Mouse (Mus musculus): ENCODE results near the gene Tmem132b. TPM values are rescaled to one million over a fixed set of nuclear protein-coding genes. Genes with fewer than 3 reads are reported as not detected.

Gene Tmem132b
- polyA plus RNA-seq, 1 experiment from 2014 or later: 2.1 TPM

DNA sequence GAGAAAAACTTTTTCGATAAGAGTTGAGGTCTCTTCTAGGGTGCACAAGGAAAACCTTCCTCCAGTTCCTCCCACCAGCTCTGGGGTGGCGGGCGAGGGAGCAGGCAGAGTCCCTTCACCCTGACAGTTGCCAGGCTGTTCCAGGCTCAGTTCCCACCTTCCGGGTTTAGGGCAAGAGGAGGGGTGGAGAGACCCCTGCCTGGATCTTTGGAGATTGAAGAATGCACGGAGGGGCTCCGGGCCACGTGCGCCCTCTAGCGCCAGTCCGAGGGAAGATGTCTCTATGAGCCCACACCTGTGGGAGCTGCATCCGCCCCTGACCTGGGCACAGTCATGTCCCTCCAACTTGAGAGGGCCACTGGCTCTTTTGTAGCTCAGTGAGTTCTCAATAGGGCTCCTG is 268.5 kb downstream of the Tmem132b start:
- peak; percentile 55 for ATAC-seq
- WGBS: 10% methylated on average over 11 of the region's 11 CpGs
- H3K4me2 ChIP-seq: peak overlapping the region; percentile 45
- H3K36me3 ChIP-seq (ENCODE audit: poor library complexity, severe bottlenecking): no peaks in the 10 kb centered on the region
- no peak overlapping the region for H3K4me3 ChIP-seq
- H3K27me3 ChIP-seq: no peaks in the 10 kb centered on the region
- peaks cover 29% of the 10 kb centered on the region for H3K4me1 ChIP-seq
- H3K9ac ChIP-seq: no peak overlapping the region
- H3K9me3 ChIP-seq (replicated peaks): no peaks in the 10 kb centered on the region
- H3K27ac ChIP-seq: no peak overlapping the region

DNA sequence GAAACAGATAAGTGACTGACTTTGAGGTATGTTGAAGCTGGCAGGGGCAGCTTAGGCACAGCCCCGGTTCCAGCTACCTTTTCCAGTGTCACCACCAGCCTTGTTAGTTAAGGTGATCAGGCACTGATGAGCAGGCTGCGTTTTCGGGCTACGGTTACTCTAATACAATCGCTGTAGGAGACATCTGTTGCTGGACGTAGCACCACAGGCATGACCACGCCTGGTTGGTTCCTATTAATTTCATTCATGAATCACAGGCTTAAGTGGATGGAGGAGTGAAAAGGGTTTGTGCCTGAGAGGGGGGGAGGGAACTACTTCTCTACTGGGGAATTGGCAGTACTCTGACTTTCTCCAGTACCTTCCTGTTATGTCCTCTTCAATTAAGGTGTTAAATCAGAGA is 271.2 kb downstream of the Tmem132b start:
- H3K4me1 ChIP-seq: peaks cover 36% of the 10 kb centered on the region
- H3K9me3 ChIP-seq (replicated peaks): no peaks in the 10 kb centered on the region
- no peaks in the 10 kb centered on the region for H3K36me3 ChIP-seq (ENCODE audit: poor library complexity, severe bottlenecking)
- H3K27me3 ChIP-seq: no peaks in the 10 kb centered on the region
- no peak overlapping the region for H3K4me2 ChIP-seq
- ATAC-seq: no peak
- H3K27ac ChIP-seq: no peak overlapping the region
- H3K4me3 ChIP-seq: no peak overlapping the region
- no peak overlapping the region for H3K9ac ChIP-seq
- WGBS: 29% methylated on average over 7 of the region's 7 CpGs

DNA sequence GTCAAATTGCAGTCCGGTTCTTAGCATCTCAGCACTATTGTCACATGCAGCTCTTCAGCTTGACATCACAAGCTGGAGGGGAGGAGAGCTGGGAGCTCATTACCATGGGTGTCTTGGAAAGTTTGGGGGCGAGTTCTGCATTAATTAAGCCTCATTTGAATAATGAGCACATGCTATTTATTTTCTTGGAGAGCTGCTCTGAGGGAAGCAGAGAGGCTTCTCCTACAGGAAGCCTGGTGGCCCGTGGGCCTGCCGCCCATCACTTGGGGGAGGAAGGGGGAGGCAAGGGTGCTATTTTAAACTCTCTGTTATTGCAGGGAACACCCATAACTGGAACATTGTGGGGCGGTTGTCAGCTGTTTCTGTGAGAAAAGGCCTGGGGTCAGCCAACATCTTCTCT is 273.8 kb downstream of the Tmem132b start:
- peak overlapping the region; percentile 45; the same call in 1 of the 2 replicates for H3K27ac ChIP-seq
- H3K4me2 ChIP-seq: no peak overlapping the region
- no peaks in the 10 kb centered on the region for H3K27me3 ChIP-seq
- H3K9me3 ChIP-seq (replicated peaks): no peaks in the 10 kb centered on the region
- H3K4me3 ChIP-seq: no peak overlapping the region
- no peaks in the 10 kb centered on the region for H3K36me3 ChIP-seq (ENCODE audit: poor library complexity, severe bottlenecking)
- 24% methylated on average over 5 of the region's 5 CpGs for WGBS
- peak; percentile 86 for ATAC-seq
- H3K4me1 ChIP-seq: peaks cover 26% of the 10 kb centered on the region
- no peak overlapping the region for H3K9ac ChIP-seq

GRCm38 (mm10) chr5:125807861-125808260 is 276.3 kb downstream of the Tmem132b start:
- Histone ChIP-seq H3K4me1 (peaks cover 23% of the 10 kb centered on the region), H3K9ac (no peak overlapping the region), H3K27ac (peak overlapping the region; percentile 25; the same call in 1 of the 2 replicates), H3K4me2 (no peak overlapping the region), H3K27me3 (no peaks in the 10 kb centered on the region), H3K4me3 (no peak overlapping the region), H3K9me3 (replicated peaks) (no peaks in the 10 kb centered on the region), H3K36me3 (ENCODE audit: poor library complexity, severe bottlenecking) (no peaks in the 10 kb centered on the region)
- 69% methylated on average over 5 of the region's 5 CpGs for WGBS
- no peak; the same call in 1 of the 2 replicates for ATAC-seq

DNA sequence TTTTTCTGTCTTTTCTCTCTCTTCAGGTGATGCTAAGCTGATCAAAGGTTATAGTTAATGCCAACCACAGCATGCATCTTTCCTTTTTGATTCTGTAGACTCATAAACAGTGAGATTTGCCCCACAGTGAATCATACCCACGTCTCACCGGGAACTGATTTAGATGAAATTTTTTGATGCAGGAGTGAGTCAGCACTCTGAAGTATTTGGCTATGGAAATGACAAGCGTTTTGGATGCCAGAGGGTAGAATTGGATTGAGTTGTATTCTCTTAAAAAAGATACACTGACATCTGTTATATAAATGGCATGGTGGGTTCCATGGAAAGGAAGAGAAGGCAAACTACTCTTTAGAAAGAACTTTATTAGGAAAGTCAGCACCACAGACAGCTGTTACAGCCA is 297.8 kb downstream of the Tmem132b start:
- 0 out of 2 replicates have a peak, but pooled peaks cover 3% of the 10 kb centered on the region for H3K4me1 ChIP-seq
- no peaks in the 10 kb centered on the region for H3K27me3 ChIP-seq
- WGBS: 90% methylated on average over 3 of the region's 3 CpGs
- no peak overlapping the region for H3K4me3 ChIP-seq
- H3K36me3 ChIP-seq (ENCODE audit: poor library complexity, severe bottlenecking): no peaks in the 10 kb centered on the region
- H3K9me3 ChIP-seq (replicated peaks): no peaks in the 10 kb centered on the region; the same call in 1 of the 2 replicates
- no peak overlapping the region for H3K4me2 ChIP-seq
- H3K27ac ChIP-seq: no peak overlapping the region
- no peak for ATAC-seq
- no peak overlapping the region for H3K9ac ChIP-seq

GRCm38 (mm10) chr5:125835890-125836289 is 304.3 kb downstream of the Tmem132b start:
- H3K4me1 ChIP-seq: no peaks in the 10 kb centered on the region
- 94% methylated on average over 1 of the region's 1 CpGs for WGBS

GRCm38 (mm10) chr5:125836761-125837160 is 305.2 kb downstream of the Tmem132b start:
- no peaks in the 10 kb centered on the region for H3K4me1 ChIP-seq
- H3K27me3 ChIP-seq: no peaks in the 10 kb centered on the region
- no peak overlapping the region for H3K4me2 ChIP-seq
- H3K9ac ChIP-seq: no peak overlapping the region
- H3K27ac ChIP-seq: no peak overlapping the region
- H3K36me3 ChIP-seq (ENCODE audit: poor library complexity, severe bottlenecking): no peaks in the 10 kb centered on the region
- no peak overlapping the region for H3K4me3 ChIP-seq
- 80% methylated on average over 5 of the region's 5 CpGs for WGBS
- ATAC-seq: no peak
- H3K9me3 ChIP-seq (replicated peaks): no peaks in the 10 kb centered on the region; the same call in 1 of the 2 replicates

More at GRCm38 (mm10) chr5:125835890-125836289, 304.3 kb downstream of the Tmem132b start:
- Histone ChIP-seq H3K4me2 (no peak overlapping the region), H3K4me3 (no peak overlapping the region), H3K36me3 (ENCODE audit: poor library complexity, severe bottlenecking) (no peaks in the 10 kb centered on the region), H3K9me3 (replicated peaks) (no peaks in the 10 kb centered on the region; the same call in 1 of the 2 replicates), H3K27me3 (no peaks in the 10 kb centered on the region), H3K9ac (no peak overlapping the region), H3K27ac (no peak overlapping the region)
- no peak for ATAC-seq

Other genes with a start within 250 kb of the Tmem132b start
- 26.4 and 29.8 TPM in 2 replicates for gene Scarb1, start 190.7 kb upstream of the Tmem132b start, polyA plus RNA-seq (2015; fragmentation: Nextera tagmentation; extraction: Ambion mirVana)
- 0.27 and 0.38 TPM in 2 replicates for gene Gm10382, start 142.5 kb upstream of the Tmem132b start, polyA plus RNA-seq (2015; fragmentation: Nextera tagmentation; extraction: Ambion mirVana)
- 1,082 and 1,216 TPM in 2 replicates for gene Ubc, start 141.6 kb upstream of the Tmem132b start, polyA plus RNA-seq (2015; fragmentation: Nextera tagmentation; extraction: Ambion mirVana)
- 10.2 and 12.3 TPM in 2 replicates for gene Dhx37, start 97.7 kb upstream of the Tmem132b start, polyA plus RNA-seq (2015; fragmentation: Nextera tagmentation; extraction: Ambion mirVana)
- 33.6 and 37.6 TPM in 2 replicates for gene Bri3bp, start 90.2 kb upstream of the Tmem132b start, polyA plus RNA-seq (2015; fragmentation: Nextera tagmentation; extraction: Ambion mirVana)
- gene Aacs, start 56.0 kb upstream of the Tmem132b start, polyA plus RNA-seq (2015; fragmentation: Nextera tagmentation; extraction: Ambion mirVana): 53.7 and 54.6 TPM in 2 replicates